17 mouse cellular contexts compared by ENCODE assay signal in the genomic region with DNA sequence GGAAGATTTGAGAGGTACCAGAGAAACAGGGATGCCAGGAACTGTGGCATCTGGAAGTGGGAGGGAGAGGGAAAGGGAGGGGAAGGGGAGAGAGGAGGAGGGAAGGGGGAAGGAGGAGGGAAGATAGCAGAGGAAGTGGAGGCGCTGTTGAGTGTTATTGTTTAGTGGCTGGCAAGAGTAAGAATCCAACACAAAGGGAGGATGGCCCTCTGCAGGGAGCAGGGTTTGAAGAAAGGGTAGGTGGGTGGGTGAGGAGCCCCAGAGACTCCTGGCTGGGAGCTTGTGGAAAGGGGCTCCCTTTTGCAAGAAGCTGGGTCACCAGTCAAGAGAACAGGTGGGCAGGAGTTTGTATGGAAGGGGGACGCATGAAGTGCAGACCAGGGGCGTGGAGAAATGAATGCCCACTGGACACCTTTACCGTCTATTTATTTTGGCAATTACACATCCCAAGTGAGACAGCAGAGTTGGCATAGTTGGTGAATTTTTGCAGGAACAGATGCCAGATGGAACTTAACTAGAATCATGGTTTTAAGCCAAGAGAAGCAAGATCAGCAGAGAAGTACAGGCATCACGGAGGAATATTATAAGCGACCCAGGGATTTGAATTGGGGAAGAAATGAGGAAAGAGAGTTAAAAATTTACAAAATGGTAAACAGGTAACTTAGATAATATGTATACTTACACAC.
DNase-seq lines count a peak whose midpoint lies in the region; ATAC-seq lines count a peak whose summit lies in the region.
"Had no signal": no experiment of that assay in that cellular context is flagged by ENCODE, and none has a peak within 500 bp of the region (broad histone marks: within the 10 kb centered on the region; RNA-seq: fewer than 3 reads in every experiment).

No protein-coding gene starts in this region.

- H3K36me3 ChIP-seq in hindbrain, embryonic 12.5 days: no peaks in the 10 kb centered on the region
- H3K36me3 ChIP-seq: embryonic facial prominence, embryonic 13.5 days; G1E; hindbrain, embryonic 15.5 days; liver, embryonic 13.5 days had no signal

- H3K9me3 ChIP-seq in hindbrain, embryonic 12.5 days (replicated peaks): peaks cover 6% of the 10 kb centered on the region; the same call in 1 of the 2 replicates
- H3K9me3 ChIP-seq: hindbrain, embryonic 15.5 days had no signal

- DNase-seq in frontal cortex, adult 2 months (ENCODE audit: extremely low spot score in 1 of 2, low spot score in 1 of 2): peak; percentile 19 to 73
- no peak for DNase-seq in frontal cortex, postnatal 14 days (ENCODE audit: low spot score in 2 of 2)
- peak; percentile 32 to 45 for DNase-seq in right cerebral cortex, adult 2 months (ENCODE audit: low spot score in 2 of 2)
- no peak for DNase-seq in right cerebral cortex, postnatal 14 days
- peak; percentile 26 to 33 for DNase-seq in layer of hippocampus, postnatal 36 days
- no peak for DNase-seq in natural killer cell, adult 2 months (ENCODE audit: low spot score in 2 of 2)
- DNase-seq: adrenal gland, postnatal 10 days; cerebellum, postnatal 36 days; kidney, adult 18-20 months; kidney, postnatal 4 days; liver, embryonic 13.5 days; lung, postnatal 10 days had no signal

- WGBS in hindbrain, embryonic 12.5 days: 71% methylated on average over 6 of the region's 6 CpGs

- no peak overlapping the region for H3K4me2 ChIP-seq in hindbrain, embryonic 12.5 days (replicated peaks)
- H3K4me2 ChIP-seq: embryonic facial prominence, embryonic 13.5 days; hindbrain, embryonic 15.5 days; liver, embryonic 13.5 days had no signal

- no peaks in the 10 kb centered on the region for H3K4me1 ChIP-seq in hindbrain, embryonic 12.5 days
- H3K4me1 ChIP-seq: embryonic facial prominence, embryonic 13.5 days; hindbrain, embryonic 15.5 days; liver, embryonic 13.5 days had no signal

- no peak overlapping the region for H3K9ac ChIP-seq in hindbrain, embryonic 12.5 days
- H3K9ac ChIP-seq: embryonic facial prominence, embryonic 13.5 days; hindbrain, embryonic 15.5 days; liver, embryonic 13.5 days had no signal

- H3K27me3 ChIP-seq in hindbrain, embryonic 12.5 days: no peaks in the 10 kb centered on the region; the same call in 1 of the 2 replicates
- H3K27me3 ChIP-seq: embryonic facial prominence, embryonic 13.5 days; hindbrain, embryonic 15.5 days; liver, embryonic 13.5 days had no signal

- no peak for ATAC-seq in CD4-positive, CD25-positive, alpha-beta regulatory T cell, adult 4 months
- no peak for ATAC-seq in hindbrain, embryonic 12.5 days (ENCODE audit: low FRiP score)

- no peak overlapping the region for H3K4me3 ChIP-seq in hindbrain, embryonic 12.5 days
- H3K4me3 ChIP-seq: embryonic facial prominence, embryonic 13.5 days; hindbrain, embryonic 15.5 days; liver, embryonic 13.5 days had no signal

- no peak overlapping the region for H3K27ac ChIP-seq in hindbrain, embryonic 12.5 days
- H3K27ac ChIP-seq: embryonic facial prominence, embryonic 13.5 days; hindbrain, embryonic 15.5 days; liver, embryonic 13.5 days had no signal

Comparison
In these comparisons a context has a peak if more than half of its experiments do, and no peak if none do; other contexts are left out.
1. DNase-seq: peak in frontal cortex, adult 2 months (2 of 2), right cerebral cortex, adult 2 months (2 of 2) and layer of hippocampus, postnatal 36 days (2 of 2); none in frontal cortex, postnatal 14 days (0 of 2), right cerebral cortex, postnatal 14 days (single experiment) and natural killer cell, adult 2 months (0 of 2).